Mouse (Mus musculus) gastrocnemius, postnatal 36 days (tissue): ENCODE data around the gene Mon2. TPM values are rescaled to one million over a fixed set of nuclear protein-coding genes. Genes with fewer than 3 reads are reported as not detected.
A peak's percentile ranks its signal among the peaks of the same experiment; 100 is the strongest.
"Not testable (repeated sequence)": the region's sequence is repeated elsewhere in the genome, so short reads cannot be mapped to it uniquely, and the experiment has no call there.

ENCODE experiments used
- DNase-seq, 2 experiments: peaks; one replicate each; pipeline ENCODE4 v3.0.0; 2022
- intact Hi-C: fragments of 180-260 bp; cut with DNase I; formaldehyde crosslinking; loops from one replicate; pipeline ENCODE4 v1.15.1; 2025
- microRNA-seq, 2 experiments: library from miRNA; unstranded; fragments of <30 nt; microRNA quantifications; one replicate each; pipeline ENCODE4 v1.2.0; 2021
- total RNA-seq, 2 experiments: library from RNA; stranded (reverse); gene quantifications; 2 replicates each; pipeline ENCODE4 v1.2.3; 2021

Mon2 gene
- total RNA-seq, 2 experiments from 2014 or later, result 29.9 to 38.9 TPM

DNA sequence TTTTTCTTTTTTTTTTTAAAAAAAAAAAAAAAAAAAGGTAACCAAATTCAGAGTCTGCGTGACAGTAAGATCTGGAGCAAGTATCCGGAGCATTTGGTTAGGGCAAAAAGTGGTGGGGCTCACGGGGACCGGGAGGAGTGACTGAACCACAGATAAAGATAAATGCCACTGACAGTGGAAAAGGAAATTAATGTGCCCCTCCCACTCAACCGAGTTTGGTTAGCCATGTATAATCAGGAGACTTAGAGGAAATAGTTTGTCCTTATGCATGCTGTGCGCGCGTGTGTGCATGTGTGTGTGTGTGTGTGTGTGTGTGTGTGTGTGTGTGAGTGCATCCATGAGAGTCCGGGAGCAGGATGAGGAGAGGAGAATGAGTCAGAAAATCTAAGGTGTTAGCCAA is 100.3 kb downstream of the Mon2 start:
- intact Hi-C loops, result loop anchor here (5.0 kb wide), 1 partner anchor 44 kb away; no protein-coding TSS in a partner anchor
- no peak for DNase-seq

DNA sequence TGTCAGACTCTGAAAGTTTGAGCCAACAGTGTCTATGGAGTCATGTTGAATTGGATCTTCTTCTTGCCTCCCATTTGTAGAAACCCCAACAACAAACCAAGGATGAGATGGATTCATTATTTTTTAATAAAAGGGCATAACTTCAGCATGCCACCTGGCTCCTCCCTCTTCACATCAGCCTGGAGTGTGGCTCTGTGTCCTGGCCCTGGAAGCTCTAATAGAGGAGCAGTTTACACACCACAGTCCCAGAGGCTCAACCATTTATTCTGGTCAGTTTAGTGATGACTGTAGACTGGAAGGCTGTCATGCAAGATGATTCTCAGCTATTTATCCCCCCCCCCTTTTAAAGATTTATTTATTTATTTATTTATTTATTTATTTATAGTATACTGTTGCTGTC is 103.1 kb downstream of the Mon2 start:
- intact Hi-C loops, result no loop called here
- DNase-seq, result no peak

GRCm38 (mm10) chr10:122970188-122970587 is 106.1 kb downstream of the Mon2 start:
- intact Hi-C loops, result no loop called here
- no peak for DNase-seq

DNA sequence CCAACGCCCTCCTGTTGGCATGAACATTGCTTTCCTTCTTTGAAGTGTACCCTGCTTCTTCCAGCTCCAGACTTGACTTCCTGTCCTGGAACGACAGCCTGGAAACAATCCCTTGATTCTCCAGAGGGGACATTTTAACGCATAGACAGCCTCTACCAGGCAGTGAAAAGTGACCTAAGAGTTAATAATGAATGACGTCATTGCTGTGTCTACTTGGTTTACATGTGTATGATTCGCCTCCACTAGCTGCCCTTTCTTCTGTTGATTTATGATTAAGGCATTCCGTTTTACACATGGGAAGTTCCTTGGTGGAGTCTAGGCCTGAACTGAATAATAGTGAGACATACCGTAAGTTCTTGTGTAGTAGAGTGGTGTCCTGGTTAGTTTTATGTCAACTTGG is 109.9 kb downstream of the Mon2 start:
- intact Hi-C loops, result no loop called here
- DNase-seq, result no peak

- DNase-seq, intact Hi-C loops: not testable (repeated sequence)
These were observed 110.7 kb downstream of the Mon2 start for GRCm38 (mm10) chr10:122965650-122966049.

DNA sequence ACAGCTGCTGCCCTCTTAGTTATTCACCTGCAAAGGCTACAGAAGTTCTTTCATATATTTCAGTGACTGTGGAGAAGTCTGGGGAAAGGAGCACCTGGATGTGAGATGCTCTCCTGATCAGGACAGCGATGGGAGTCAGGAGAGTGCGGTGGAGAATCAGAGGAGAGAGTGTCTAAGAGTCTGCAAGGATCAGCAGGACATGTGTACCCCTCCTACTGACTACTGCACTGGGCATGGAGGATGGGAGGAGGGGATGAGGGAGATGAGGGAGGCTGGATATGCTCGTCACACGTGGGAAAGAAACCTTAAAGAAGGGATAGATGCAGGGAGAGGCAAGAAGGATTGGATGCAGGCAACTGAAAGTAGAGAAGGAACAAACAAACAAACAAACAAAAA is 112.1 kb downstream of the Mon2 start:
- no peak for DNase-seq
- intact Hi-C loops, result no loop called here

- DNase-seq, result no peak
These were observed 112.7 kb downstream of the Mon2 start for GRCm38 (mm10) chr10:122963463-122964240.

DNA sequence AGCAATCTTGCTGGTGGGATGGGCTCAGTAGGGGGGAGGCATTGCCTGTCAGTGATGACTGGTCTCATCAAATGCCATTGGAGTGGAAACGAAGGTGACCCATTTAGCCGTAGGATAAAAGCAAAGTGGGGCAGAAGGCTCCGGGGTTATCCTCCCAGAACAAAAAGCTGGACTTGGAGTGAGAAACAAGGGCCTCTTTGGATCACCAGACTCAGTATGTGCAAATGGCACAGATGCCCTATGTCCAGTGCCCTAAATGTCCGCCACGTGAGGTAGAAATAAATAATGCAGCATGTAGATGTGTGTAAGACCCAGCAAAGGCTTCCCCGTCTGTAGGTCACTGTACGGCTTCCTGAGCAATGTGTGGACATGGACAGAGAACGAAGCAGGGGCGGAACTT is 113.7 kb downstream of the Mon2 start:
- intact Hi-C loops, result no loop called here
- DNase-seq, result no peak

More at GRCm38 (mm10) chr10:122963463-122964240, 112.7 kb downstream of the Mon2 start:
- intact Hi-C loops, result no loop called here

GRCm38 (mm10) chr10:122961494-122961893 is 114.8 kb downstream of the Mon2 start:
- intact Hi-C loops, result no loop called here
- no peak for DNase-seq

DNA sequence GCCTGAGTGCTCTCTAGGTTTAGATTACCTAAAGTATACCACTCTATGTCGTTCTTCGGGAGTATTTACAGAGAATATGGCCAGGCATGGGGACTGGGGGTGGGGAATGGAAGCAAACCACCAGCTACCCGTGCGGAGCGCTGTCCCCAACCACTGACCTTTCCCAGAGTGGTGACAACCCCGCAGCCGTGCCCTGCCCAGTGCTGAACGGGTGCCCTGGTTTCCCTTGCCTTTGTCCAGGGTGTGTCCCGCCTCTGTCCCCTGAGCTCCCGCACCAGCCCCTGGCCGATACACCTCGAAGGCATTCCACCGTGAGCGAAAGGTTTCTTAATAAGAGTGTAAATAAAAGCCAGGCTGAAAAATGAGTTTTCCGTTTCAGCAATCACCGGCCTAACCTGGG is 115.6 kb downstream of the Mon2 start:
- DNase-seq, result no peak
- intact Hi-C loops, result no loop called here

DNA sequence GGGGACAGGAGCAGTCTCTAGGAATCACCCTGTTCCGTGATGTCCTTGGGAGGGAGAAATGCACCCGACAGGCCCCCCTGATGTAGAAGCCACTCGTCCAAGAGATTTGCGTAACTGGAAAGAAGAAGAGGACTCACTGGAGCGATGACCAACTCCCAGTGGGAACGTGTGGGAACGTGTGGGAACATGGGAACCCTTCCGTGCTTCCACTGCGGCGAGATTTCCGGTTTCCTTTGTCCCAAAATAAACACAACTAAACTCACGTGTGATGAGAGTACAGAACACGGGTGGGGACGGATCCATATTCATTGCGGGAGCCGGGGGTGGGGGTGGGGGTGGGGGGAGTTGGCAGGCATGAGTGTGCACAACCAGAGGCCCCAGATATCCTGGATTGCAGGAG is 116.1 kb downstream of the Mon2 start:
- intact Hi-C loops, result no loop called here
- DNase-seq, result peak in 1 of 2 experiments; percentile 8

- intact Hi-C loops, result no loop called here
- no peak for DNase-seq
These were observed 117.6 kb downstream of the Mon2 start for GRCm38 (mm10) chr10:122958699-122959098.

- intact Hi-C loops, result no loop called here
- DNase-seq, result no peak
These were observed 118.4 kb downstream of the Mon2 start for GRCm38 (mm10) chr10:122957918-122958317.

- intact Hi-C loops, result no loop called here
- no peak for DNase-seq
These were observed 122.7 kb downstream of the Mon2 start for GRCm38 (mm10) chr10:122953576-122953975.

DNA sequence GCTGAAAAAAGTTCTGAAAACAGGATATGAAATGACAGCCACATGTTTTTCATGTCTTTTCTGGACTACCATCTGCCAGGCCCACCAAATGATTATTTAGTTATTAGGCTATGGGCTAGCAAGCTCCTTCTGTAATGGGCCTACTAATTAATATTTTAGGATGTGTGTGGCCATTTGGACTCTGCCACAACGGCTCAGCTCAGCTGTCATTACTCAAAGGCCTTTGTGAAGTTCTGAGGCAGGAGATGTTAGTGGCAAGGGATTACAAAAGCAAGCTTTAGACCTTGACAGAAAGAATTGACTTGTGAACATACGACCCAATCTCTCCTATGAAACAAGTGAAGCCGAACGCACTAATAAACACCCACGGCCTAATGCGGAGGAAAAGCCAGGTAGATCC is 125.3 kb downstream of the Mon2 start:
- intact Hi-C loops, result no loop called here
- no peak for DNase-seq

GRCm38 (mm10) chr10:122944888-122945287 is 131.4 kb downstream of the Mon2 start:
- intact Hi-C loops, result no loop called here
- DNase-seq, result no peak

DNA sequence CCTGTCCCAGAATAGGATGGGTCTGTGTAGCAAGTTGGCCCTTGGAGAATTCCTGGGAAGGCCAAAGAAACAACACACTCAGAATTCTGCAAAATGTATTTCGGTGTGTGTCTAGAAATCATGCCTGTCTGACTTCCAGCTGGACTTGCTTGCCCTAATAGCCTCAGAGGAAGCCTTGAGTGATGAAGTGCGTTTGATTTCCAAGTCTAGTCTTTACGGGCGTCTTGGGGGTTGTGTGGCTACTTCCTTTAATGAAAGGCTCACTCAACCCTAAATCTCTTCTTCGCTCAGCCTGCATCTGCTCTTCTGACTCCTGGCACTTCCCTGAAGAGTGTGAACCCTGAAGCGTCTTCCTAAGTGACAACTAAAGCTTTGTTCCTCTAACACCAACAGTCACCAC is 132.5 kb downstream of the Mon2 start:
- no peak for DNase-seq
- intact Hi-C loops, result no loop called here

GRCm38 (mm10) chr10:122942771-122943170 is 133.5 kb downstream of the Mon2 start:
- no peak for DNase-seq
- intact Hi-C loops, result no loop called here

Small RNA genes lying within 50 kb of the gene (microRNA-seq; reads per million reads assigned to microRNA genes)
- gene Mirlet7i, result 64,737 to 82,653 reads per million in 2 experiments

Other genes with a start within 250 kb of the Mon2 start
- 100 to 1,000 TPM; 146 to 151 TPM for gene Usp15, start 120.5 kb upstream of the Mon2 start, total RNA-seq
- gene Fam19a2, start 187.5 kb upstream of the Mon2 start, total RNA-seq, result under 1 TPM in 1 of 2 experiments, not detected in 1; 0.05 TPM